Mouse (Mus musculus) midbrain, embryonic 16.5 days (tissue): ENCODE results near the gene Gm45717. TPM values are rescaled to one million over a fixed set of nuclear protein-coding genes. Genes with fewer than 3 reads are reported as not detected.

Source experiments
- ATAC-seq: fragments of 200-750 bp; cut with Nextera tagmentation; 2 replicates; pipeline ENCODE4 v1.8.0; 2017; ENCODE audit warnings: moderate TSS enrichment
- H3K27ac ChIP-seq: fragments of 300-500 bp; sonication (generic); 2 replicates; pipeline ENCODE4 v1.5.1; 2014; ENCODE audit warnings: mild to moderate bottlenecking, low read length, mixed read lengths
- H3K27me3 ChIP-seq: fragments of 300-500 bp; sonication (generic); 2 replicates; pipeline ENCODE4 v1.6.1; 2014; ENCODE audit warnings: low read depth, low read length, mixed read lengths; ENCODE audit not compliant: control insufficient read depth, insufficient read depth
- H3K36me3 ChIP-seq: fragments of 300-500 bp; sonication (generic); 2 replicates; pipeline ENCODE4 v1.6.1; 2014; ENCODE audit warnings: mild to moderate bottlenecking, low read length, moderate library complexity, mixed read lengths; ENCODE audit not compliant: control insufficient read depth, insufficient read depth
- H3K4me1 ChIP-seq: fragments of 300-500 bp; sonication (generic); 2 replicates; pipeline ENCODE4 v1.6.1; 2014; ENCODE audit warnings: mild to moderate bottlenecking, low read length, mixed read lengths; ENCODE audit not compliant: control insufficient read depth, insufficient read depth
- H3K4me2 ChIP-seq: fragments of 300-500 bp; sonication (generic); 2 replicates; pipeline ENCODE4 v1.6.1; 2014; ENCODE audit warnings: mild to moderate bottlenecking, low read length, mixed read lengths
- H3K4me3 ChIP-seq: fragments of 300-500 bp; sonication (generic); 2 replicates; pipeline ENCODE4 v1.5.1; 2014; ENCODE audit warnings: low read depth, mild to moderate bottlenecking, low read length, moderate library complexity, mixed read lengths
- H3K9ac ChIP-seq: fragments of 300-500 bp; sonication (generic); 2 replicates; pipeline ENCODE4 v1.6.1; 2014; ENCODE audit warnings: low read depth, low read length, mixed read lengths
- H3K9me3 ChIP-seq: fragments of 300-500 bp; sonication (generic); replicated peaks from 2 replicates; pipeline ENCODE4 v1.6.1; 2014; ENCODE audit warnings: mild to moderate bottlenecking, low read length, mixed read lengths; ENCODE audit not compliant: control insufficient read depth, poor library complexity, severe bottlenecking
- WGBS: fragments of 180-500 bp; shearing (Covaris S2); extraction: QIAGEN DNeasy Blood & Tissue Kit; methylation state at CpG from one replicate; pipeline ENCODE4 v1.1.7; 2014; 5-methylcytosine and 5-hydroxymethylcytosine counted together
- polyA plus RNA-seq: library from polyadenylated mRNA; unstranded; fragments of >200 nt; fragmentation: Nextera tagmentation; extraction: Ambion mirVana; gene quantifications from 2 replicates; pipeline ENCODE4 v1.2.1, GENCODE M21; 2015

Gene Gm45717
- polyA plus RNA-seq, 1 experiment from 2014 or later, result not detected

- H3K27ac ChIP-seq, result no peak overlapping the region
- H3K9ac ChIP-seq, result no peak overlapping the region
- H3K9me3 ChIP-seq, result no peaks in the 10 kb centered on the region
- peaks cover 7% of the 10 kb centered on the region for H3K4me1 ChIP-seq
- no peaks in the 10 kb centered on the region for H3K27me3 ChIP-seq
- WGBS, result 66% methylated on average over 6 of the region's 6 CpGs
- no peak overlapping the region for H3K4me2 ChIP-seq
- no peaks in the 10 kb centered on the region for H3K36me3 ChIP-seq
- H3K4me3 ChIP-seq, result no peak overlapping the region
- no peak for ATAC-seq
Measured at GRCm38 (mm10) chr7:140956556-140956869, 776 bp upstream of the Gm45717 start.

DNA sequence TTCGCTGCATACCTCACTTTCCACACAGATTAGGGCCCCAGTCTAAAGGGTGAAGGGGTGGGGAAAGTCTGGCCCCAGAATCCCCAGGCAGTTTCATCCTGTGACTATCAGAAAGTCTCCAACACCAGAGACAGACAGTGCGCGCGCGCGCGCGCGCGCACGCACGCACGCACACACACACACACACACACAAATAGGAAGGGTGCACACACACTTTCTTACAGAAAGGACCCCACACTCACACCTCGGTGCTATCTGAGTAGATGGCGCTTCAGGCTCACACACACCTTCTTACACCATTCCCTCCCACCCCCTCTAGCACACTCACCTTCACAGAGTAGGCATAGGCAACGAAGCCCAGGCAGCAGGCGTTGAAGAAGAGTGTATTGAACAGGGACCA is 395 bp downstream of the Gm45717 start:
- H3K4me2 ChIP-seq, result peak overlapping the region; percentile 47
- no peaks in the 10 kb centered on the region for H3K27me3 ChIP-seq
- no peaks in the 10 kb centered on the region for H3K9me3 ChIP-seq
- H3K9ac ChIP-seq, result peak overlapping the region; percentile 10; the same call in 1 of the 2 replicates
- no peak overlapping the region for H3K27ac ChIP-seq
- peak; percentile 43; the same call in 1 of the 2 replicates for ATAC-seq
- peak overlapping the region; percentile 26 for H3K4me3 ChIP-seq
- H3K36me3 ChIP-seq, result no peaks in the 10 kb centered on the region
- WGBS, result 11% methylated on average over 17 of the region's 17 CpGs
- H3K4me1 ChIP-seq, result peaks cover 7% of the 10 kb centered on the region

DNA sequence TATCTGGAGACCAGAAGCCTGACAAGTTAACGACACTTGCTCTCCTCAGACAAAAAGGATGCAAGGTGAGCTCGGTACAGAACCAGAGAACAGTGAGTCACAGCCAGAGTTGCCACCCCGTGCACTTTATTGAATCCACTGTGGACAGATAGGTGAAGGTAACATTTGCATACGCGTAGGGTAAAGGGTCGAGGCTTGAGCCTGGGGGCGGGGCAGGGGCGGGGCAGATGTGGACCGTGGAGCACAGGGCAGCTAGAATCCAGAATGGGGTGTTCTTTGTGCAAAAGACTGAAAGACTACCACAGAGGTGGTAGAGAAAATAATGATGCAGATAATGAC is 1.0 kb downstream of the Gm45717 start:
- Histone ChIP-seq H3K4me2 (peak overlapping the region; percentile 47), H3K4me1 (peaks cover 7% of the 10 kb centered on the region), H3K9me3 (no peaks in the 10 kb centered on the region), H3K9ac (no peak overlapping the region), H3K36me3 (no peaks in the 10 kb centered on the region), H3K27me3 (no peaks in the 10 kb centered on the region), H3K4me3 (peak overlapping the region; percentile 26), H3K27ac (no peak overlapping the region)
- 18% methylated on average over 9 of the region's 9 CpGs for WGBS
- ATAC-seq, result no peak

DNA sequence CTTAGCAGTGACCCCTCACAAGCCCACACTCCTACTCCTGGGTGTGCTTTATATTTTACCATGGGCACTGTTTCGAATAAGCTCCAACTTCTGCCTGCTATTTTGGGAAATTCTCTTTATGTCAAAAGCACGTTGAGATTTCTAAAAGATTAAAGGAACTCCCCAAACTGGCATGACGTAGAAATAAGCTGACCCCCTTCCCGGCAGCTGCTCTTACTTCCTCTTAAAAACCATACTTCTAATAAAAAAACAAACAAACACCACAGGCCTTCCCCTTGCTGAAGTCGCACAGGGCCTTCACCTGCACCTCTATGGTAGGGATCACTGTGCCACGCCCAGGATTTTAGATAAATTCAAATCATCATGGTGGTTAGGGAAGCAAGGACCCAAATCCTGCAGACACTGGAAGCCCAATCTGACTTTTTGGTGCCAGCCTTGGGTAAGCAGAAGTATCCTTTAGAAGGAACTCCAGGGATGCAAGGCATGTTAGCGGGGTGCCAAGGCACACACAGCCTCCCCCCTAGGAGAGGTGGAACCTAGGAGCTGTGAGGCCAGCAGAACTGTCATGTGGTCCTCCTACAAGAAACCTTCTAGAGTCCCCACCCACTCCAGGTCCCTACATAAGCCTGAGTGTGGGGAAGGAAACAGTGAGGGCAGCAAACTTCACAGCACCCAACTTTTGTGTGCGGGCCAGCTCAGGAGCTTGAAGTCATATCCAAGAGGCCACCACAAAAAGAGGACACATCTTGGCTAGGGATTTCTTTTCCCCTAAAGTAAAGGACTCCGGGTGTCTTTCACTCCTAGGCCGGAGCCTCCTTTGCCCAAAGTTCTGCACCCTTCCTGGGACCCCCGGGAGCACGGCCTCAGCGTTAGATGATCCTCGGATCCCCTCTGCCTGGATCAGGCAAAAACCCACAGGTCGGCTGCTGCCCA is 1.7 kb downstream of the Gm45717 start:
- peaks cover 4% of the 10 kb centered on the region; the same call in 1 of the 2 replicates for H3K4me1 ChIP-seq
- peak overlapping the region; percentile 47 for H3K4me2 ChIP-seq
- no peak overlapping the region for H3K9ac ChIP-seq
- no peaks in the 10 kb centered on the region for H3K27me3 ChIP-seq
- WGBS, result 66% methylated on average over 15 of the region's 15 CpGs
- H3K9me3 ChIP-seq, result no peaks in the 10 kb centered on the region
- H3K36me3 ChIP-seq, result no peaks in the 10 kb centered on the region
- H3K27ac ChIP-seq, result no peak overlapping the region
- peak overlapping the region; percentile 26; the same call in 1 of the 2 replicates for H3K4me3 ChIP-seq
- no peak for ATAC-seq

DNA sequence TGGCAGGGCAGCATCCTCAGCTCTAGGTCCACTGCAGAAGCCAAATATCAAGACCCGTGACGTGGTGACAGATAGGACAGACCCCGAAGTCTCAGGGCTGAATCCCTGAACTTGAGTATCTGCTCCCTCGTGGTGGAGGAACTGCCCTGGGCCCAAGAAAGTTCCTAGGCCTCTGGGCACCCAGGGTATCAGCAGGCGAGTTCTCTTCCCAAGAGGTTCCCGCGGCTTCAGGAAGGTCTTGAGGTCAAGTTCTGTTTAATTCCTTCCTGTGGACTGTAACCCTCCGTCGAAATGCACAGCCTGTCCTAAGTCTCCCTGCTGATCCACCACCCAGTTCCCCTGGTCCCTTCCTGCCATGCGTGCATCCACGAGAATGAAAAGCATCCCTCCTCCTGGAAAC is 2.6 kb downstream of the Gm45717 start:
- H3K27ac ChIP-seq, result no peak overlapping the region
- H3K4me2 ChIP-seq, result no peak overlapping the region
- H3K27me3 ChIP-seq, result no peaks in the 10 kb centered on the region
- H3K9me3 ChIP-seq, result no peaks in the 10 kb centered on the region
- H3K4me3 ChIP-seq, result no peak overlapping the region
- H3K4me1 ChIP-seq, result peaks cover 4% of the 10 kb centered on the region; the same call in 1 of the 2 replicates
- no peaks in the 10 kb centered on the region for H3K36me3 ChIP-seq
- no peak for ATAC-seq
- no peak overlapping the region for H3K9ac ChIP-seq
- WGBS, result 82% methylated on average over 11 of the region's 11 CpGs

DNA sequence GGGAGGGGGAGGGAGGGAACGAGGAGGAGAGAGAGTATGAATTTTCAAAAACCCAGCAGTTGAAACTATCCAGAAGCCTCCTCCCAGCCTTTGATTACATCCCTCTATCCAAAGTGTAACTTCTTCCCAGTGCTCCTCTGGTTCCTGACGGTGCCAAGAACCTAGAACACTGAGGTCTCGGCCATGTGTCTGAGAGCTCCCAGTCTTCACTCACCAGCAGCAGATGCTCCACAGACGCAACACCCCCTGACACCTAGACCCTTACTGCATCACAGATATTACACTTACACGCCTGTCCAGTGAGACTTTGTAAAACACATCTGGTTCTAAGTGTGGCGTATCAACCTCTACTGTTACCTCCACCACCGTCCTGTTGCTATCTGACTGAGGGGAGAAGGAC is 3.3 kb downstream of the Gm45717 start:
- no peaks in the 10 kb centered on the region for H3K36me3 ChIP-seq
- no peak overlapping the region for H3K4me2 ChIP-seq
- WGBS, result 86% methylated on average over 7 of the region's 7 CpGs
- H3K27ac ChIP-seq, result no peak overlapping the region
- no peaks in the 10 kb centered on the region for H3K27me3 ChIP-seq
- no peak overlapping the region for H3K4me3 ChIP-seq
- H3K4me1 ChIP-seq, result peaks cover 4% of the 10 kb centered on the region; the same call in 1 of the 2 replicates
- no peaks in the 10 kb centered on the region for H3K9me3 ChIP-seq
- no peak overlapping the region for H3K9ac ChIP-seq
- no peak for ATAC-seq

GRCm38 (mm10) chr7:140951765-140952164 is 4.0 kb downstream of the Gm45717 start:
- H3K4me2 ChIP-seq, result no peak overlapping the region
- H3K27ac ChIP-seq, result no peak overlapping the region
- H3K27me3 ChIP-seq, result no peaks in the 10 kb centered on the region
- 85% methylated on average over 6 of the region's 6 CpGs for WGBS
- no peak overlapping the region for H3K4me3 ChIP-seq
- peaks cover 4% of the 10 kb centered on the region; the same call in 1 of the 2 replicates for H3K4me1 ChIP-seq
- no peaks in the 10 kb centered on the region for H3K36me3 ChIP-seq
- H3K9me3 ChIP-seq, result no peaks in the 10 kb centered on the region
- ATAC-seq, result no peak
- no peak overlapping the region for H3K9ac ChIP-seq

DNA sequence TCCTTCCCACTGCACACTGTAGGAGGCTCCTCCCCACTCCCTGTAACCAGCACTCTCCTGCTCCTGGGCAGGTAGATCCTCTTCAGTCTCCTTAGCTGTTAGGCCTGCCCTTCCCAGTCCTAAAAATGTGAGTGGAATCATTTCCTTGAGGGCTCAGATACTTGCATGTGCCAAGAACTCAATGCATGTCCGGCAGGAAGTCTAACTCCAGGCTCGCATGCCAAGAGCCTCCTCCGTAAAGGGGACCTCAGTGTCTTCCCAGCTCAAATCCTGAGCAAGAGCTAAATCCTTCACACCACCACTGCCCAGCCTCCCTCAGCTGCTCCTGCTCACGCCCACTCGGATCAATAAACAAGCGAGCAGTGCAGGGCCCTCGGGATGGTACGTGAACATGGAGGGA is 4.7 kb downstream of the Gm45717 start:
- Histone ChIP-seq H3K27ac (no peak overlapping the region), H3K4me3 (no peak overlapping the region), H3K4me1 (peaks cover 4% of the 10 kb centered on the region; the same call in 1 of the 2 replicates), H3K27me3 (no peaks in the 10 kb centered on the region), H3K9ac (no peak overlapping the region), H3K36me3 (no peaks in the 10 kb centered on the region), H3K9me3 (no peaks in the 10 kb centered on the region), H3K4me2 (no peak overlapping the region)
- ATAC-seq, result no peak
- whole genome bisulfite sequencing, result 55% methylated on average over 8 of the region's 8 CpGs

- H3K4me3 ChIP-seq, result no peak within 1 kb of the TSS
- no peak for ATAC-seq
- H3K36me3 ChIP-seq, result no peaks in the 10 kb centered on the region
- H3K27ac ChIP-seq, result no peak within 1 kb of the TSS
- H3K4me1 ChIP-seq, result no peaks in the 10 kb centered on the region; the same call in 1 of the 2 replicates
- H3K9me3 ChIP-seq, result no peaks in the 10 kb centered on the region
- no peak within 1 kb of the TSS for H3K4me2 ChIP-seq
- WGBS, result 80% methylated on average over 16 of the region's 16 CpGs
- H3K9ac ChIP-seq, result no peak within 1 kb of the TSS
- no peaks in the 10 kb centered on the region for H3K27me3 ChIP-seq
Measured at GRCm38 (mm10) chr7:140949824-140950530, 5.8 kb downstream of the Gm45717 start, which contains the start of gene Ifitm5. Ifitm5 (minus strand) TSS chr7:140950291.
